Mouse (Mus musculus) monocyte, adult 5-6 weeks (primary cell): ENCODE measurements around the gene Vmn1r18. TPM values are rescaled to one million over a fixed set of nuclear protein-coding genes. Genes with fewer than 3 reads are reported as not detected.
"Not testable (repeated sequence)": the region's sequence is repeated elsewhere in the genome, so short reads cannot be mapped to it uniquely, and the experiment has no call there.

Experiments
- ATAC-seq: fragments of 153-309, 156-312 bp; replicated peaks from 2 replicates; pipeline ENCODE4 v1.8.0; 2017; ENCODE audit warnings: mild to moderate bottlenecking; ENCODE audit not compliant: low TSS enrichment, insufficient number of reproducible peaks, severe bottlenecking, poor library complexity, low FRiP score
- total RNA-seq: library from RNA; stranded (forward); fragments of 200-1000, 200-491, 200-594 nt; gene quantifications from 3 replicates; pipeline ENCODE4 v1.2.3, GENCODE M21; 2017

The Vmn1r18 gene
- total RNA-seq, result not detected in 3 replicates

- ATAC-seq, result no peak
Observed at GRCm38 (mm10) chr6:57395683-57396082, at the start of gene Vmn1r18. TSS of gene Vmn1r18 (minus strand) at chr6:57395783.

- ATAC-seq, result no peak
Observed at GRCm38 (mm10) chr6:57431196-57431595, 35.6 kb upstream of the Vmn1r18 start.

GRCm38 (mm10) chr6:57428630-57429029 lies 33.0 kb upstream of the Vmn1r18 start, which contains the start of gene Vmn1r20:
TSS of gene Vmn1r20 (plus strand) at chr6:57428930.
- ATAC-seq, result no peak

- not testable (repeated sequence) for ATAC-seq
Observed at GRCm38 (mm10) chr6:57403480-57403879, 7.9 kb upstream of the Vmn1r18 start, which contains the start of gene Vmn1r19. TSS of gene Vmn1r19 (plus strand) at chr6:57403780.

- ATAC-seq, result no peak
Observed at GRCm38 (mm10) chr6:57367496-57367895, 28.1 kb downstream of the Vmn1r18 start.

- not testable (repeated sequence) for ATAC-seq
Observed at GRCm38 (mm10) chr6:57365866-57366265, 29.7 kb downstream of the Vmn1r18 start.

GRCm38 (mm10) chr6:57363627-57364026 lies 32.0 kb downstream of the Vmn1r18 start, which contains the start of gene Vmn1r17:
TSS of gene Vmn1r17 (minus strand) at chr6:57363727.
- no peak for ATAC-seq

GRCm38 (mm10) chr6:57356864-57357263 lies 38.7 kb downstream of the Vmn1r18 start:
- no peak for ATAC-seq

- ATAC-seq, result no peak
Observed at GRCm38 (mm10) chr6:57329394-57329793, 66.2 kb downstream of the Vmn1r18 start, which contains the start of gene Vmn1r16. TSS of gene Vmn1r16 (minus strand) at chr6:57329494.

Other genes with a start within 250 kb of the Vmn1r18 start
- gene Vmn1r12, start 238.9 kb downstream of the Vmn1r18 start, total RNA-seq, result not detected in 3 replicates
- 0.10 TPM in 1 of 3 replicates, not detected in the others for gene Vmn1r13, start 192.5 kb downstream of the Vmn1r18 start, total RNA-seq
- gene Vmn1r14, start 164.1 kb downstream of the Vmn1r18 start, total RNA-seq, result not detected in 3 replicates
- gene Vmn1r15, start 137.8 kb downstream of the Vmn1r18 start, total RNA-seq, result not detected in 3 replicates
- gene Vmn1r16, start 66.3 kb downstream of the Vmn1r18 start, total RNA-seq, result not detected in 3 replicates
- not detected in 3 replicates for gene Vmn1r17, start 32.1 kb downstream of the Vmn1r18 start, total RNA-seq
- gene Vmn1r19, start 8.0 kb upstream of the Vmn1r18 start, total RNA-seq, result not detected in 3 replicates
- not detected in 3 replicates for gene Vmn1r20, start 33.1 kb upstream of the Vmn1r18 start, total RNA-seq
- 11.2 to 50.5 TPM (median 12.1 TPM) in 3 replicates for gene Ppm1k, start 139.7 kb upstream of the Vmn1r18 start, total RNA-seq
- 19.4 to 42.9 TPM (median 38.9 TPM) in 3 replicates for gene Herc6, start 185.2 kb upstream of the Vmn1r18 start, total RNA-seq